26 mouse cellular contexts compared by ENCODE assay signal in genomic region chr2:125233537-125233936, GRCm38 (mm10).
"Had no signal": no experiment of that assay in that cellular context is flagged by ENCODE, and none has a peak within 500 bp of the region (broad histone marks: within the 10 kb centered on the region; RNA-seq: fewer than 3 reads in every experiment).

No protein-coding gene starts in this region.

- H3K4me1 ChIP-seq: intestine, embryonic 15.5 days; limb, embryonic 12.5 days had no signal

- H3K36me3 ChIP-seq: heart, embryonic 13.5 days; heart, embryonic 15.5 days; intestine, embryonic 15.5 days; limb, embryonic 10.5 days; limb, embryonic 12.5 days; liver, embryonic 13.5 days; liver, embryonic 15.5 days had no signal

- H3K27ac ChIP-seq: heart, adult 2 months; heart, embryonic 13.5 days; heart, embryonic 15.5 days; hindbrain, embryonic 14.5 days; intestine, embryonic 15.5 days; layer of hippocampus, adult 2 months; left cerebral cortex, adult 2 months; limb, embryonic 10.5 days; limb, embryonic 12.5 days; liver, embryonic 13.5 days; liver, embryonic 15.5 days had no signal

- H3K9ac ChIP-seq: heart, embryonic 13.5 days; heart, embryonic 15.5 days; hindbrain, embryonic 14.5 days; intestine, embryonic 15.5 days; limb, embryonic 12.5 days; liver, embryonic 13.5 days; liver, embryonic 15.5 days had no signal

- H3K4me2 ChIP-seq: heart, embryonic 11.5 days; heart, embryonic 13.5 days; heart, embryonic 15.5 days; hindbrain, embryonic 14.5 days; intestine, embryonic 15.5 days; limb, embryonic 12.5 days; liver, embryonic 11.5 days; liver, embryonic 13.5 days; liver, embryonic 15.5 days had no signal

- H3K9me3 ChIP-seq: heart, embryonic 13.5 days; heart, embryonic 15.5 days; intestine, embryonic 15.5 days; limb, embryonic 10.5 days; limb, embryonic 12.5 days; liver, embryonic 13.5 days; liver, embryonic 15.5 days had no signal

- DNase-seq: gastrocnemius, postnatal 14 days; gastrocnemius, postnatal 36 days; heart, adult 11 months; heart, adult 2 months; heart, postnatal 14 days; heart, postnatal 36 days; kidney, adult 2 months; kidney, adult 9 months; kidney, postnatal 14 days; kidney, postnatal 4 days; liver; liver, embryonic 13.5 days had no signal

- H3K4me3 ChIP-seq: heart, adult 2 months; heart, embryonic 13.5 days; heart, embryonic 15.5 days; intestine, embryonic 15.5 days; layer of hippocampus, adult 2 months; left cerebral cortex, adult 2 months; limb, embryonic 10.5 days; limb, embryonic 12.5 days; liver, embryonic 13.5 days; liver, embryonic 15.5 days had no signal

- H3K27me3 ChIP-seq: heart, embryonic 13.5 days; heart, embryonic 15.5 days; intestine, embryonic 15.5 days; limb, embryonic 12.5 days; liver, embryonic 13.5 days; liver, embryonic 15.5 days had no signal

- ATAC-seq: hindbrain, embryonic 16.5 days; inflammation-experienced regulatory T-cells, adult 6 months; intestine, embryonic 15.5 days; intestine, postnatal 0 days had no signal
